Mouse (Mus musculus) cerebellum, adult 11-12 months (tissue): ENCODE results near the gene Olfr1505.

Experiments
- DNase-seq: peaks from one replicate; pipeline ENCODE4 v3.0.0; 2022

The Olfr1505 gene

GRCm38 (mm10) chr19:13913230-13913629, at the start of gene Olfr1505:
Gene Olfr1505 (plus strand): TSS chr19:13913530.
- no peak for DNase-seq

- DNase-seq, result no peak
These were observed 15.5 kb upstream of the Olfr1505 start, which contains the start of gene Olfr1504 for GRCm38 (mm10) chr19:13897828-13898227. Gene Olfr1504 (minus strand): TSS chr19:13897928.
